Mouse (Mus musculus) left cerebral cortex, adult 18-20 months (tissue): ENCODE results near the gene Slc16a10. TPM values are rescaled to one million over a fixed set of nuclear protein-coding genes. Genes with fewer than 3 reads are reported as not detected.
"Not testable (repeated sequence)": the region's sequence is repeated elsewhere in the genome, so short reads cannot be mapped to it uniquely, and the experiment has no call there.

Source experiments
- DNase-seq, 2 experiments: peaks; one replicate each; pipeline ENCODE4 v3.0.0; 2021 to 2022; ENCODE audit warnings: low spot score in 2 of 2, mixed read lengths in 1 of 2
- total RNA-seq, 2 experiments: library from RNA; stranded (reverse); gene quantifications; 2 replicates each; pipeline ENCODE4 v1.2.3; 2021

The Slc16a10 gene
- total RNA-seq, 2 experiments from 2014 or later = 3.2 to 4.1 TPM

GRCm38 (mm10) chr10:40034956-40035355 lies 107.1 kb downstream of the Slc16a10 start:
- DNase-seq = no peak

- no peak for DNase-seq
Observed at GRCm38 (mm10) chr10:40032897-40033296, 109.2 kb downstream of the Slc16a10 start.

- no peak for DNase-seq
Observed at GRCm38 (mm10) chr10:40030716-40031115, 111.3 kb downstream of the Slc16a10 start.

GRCm38 (mm10) chr10:40029610-40030009 lies 112.4 kb downstream of the Slc16a10 start:
- DNase-seq = no peak

- DNase-seq = no peak
Observed at GRCm38 (mm10) chr10:40028091-40028490, 114.0 kb downstream of the Slc16a10 start.

GRCm38 (mm10) chr10:40026546-40026945 lies 115.5 kb downstream of the Slc16a10 start:
- no peak for DNase-seq

- DNase-seq = no peak
Observed at GRCm38 (mm10) chr10:40025560-40025959, 116.5 kb downstream of the Slc16a10 start.

GRCm38 (mm10) chr10:40024554-40025428 lies 117.3 kb downstream of the Slc16a10 start, which contains the start of gene Mfsd4b1:
Mfsd4b1 (minus strand) TSS chr10:40025268.
- DNase-seq = peak; percentile 88 to 92

- DNase-seq = no peak
Observed at GRCm38 (mm10) chr10:40020401-40020800, 121.7 kb downstream of the Slc16a10 start.

GRCm38 (mm10) chr10:40019492-40019891 lies 122.6 kb downstream of the Slc16a10 start:
- DNase-seq = no peak

GRCm38 (mm10) chr10:40018261-40018860 lies 123.7 kb downstream of the Slc16a10 start:
- DNase-seq = no peak

- DNase-seq = no peak
Observed at GRCm38 (mm10) chr10:40009591-40009990, 132.5 kb downstream of the Slc16a10 start.

GRCm38 (mm10) chr10:40008847-40009246 lies 133.2 kb downstream of the Slc16a10 start:
- not testable (repeated sequence) for DNase-seq

GRCm38 (mm10) chr10:40007953-40008352 lies 134.1 kb downstream of the Slc16a10 start:
- DNase-seq = no peak

- DNase-seq = no peak
Observed at GRCm38 (mm10) chr10:40006963-40007362, 135.1 kb downstream of the Slc16a10 start.

- no peak for DNase-seq
Observed at GRCm38 (mm10) chr10:40000746-40001145, 141.3 kb downstream of the Slc16a10 start.

- DNase-seq = no peak
Observed at GRCm38 (mm10) chr10:39991155-39991554, 150.9 kb downstream of the Slc16a10 start.

- no peak for DNase-seq
Observed at GRCm38 (mm10) chr10:39986466-39986865, 155.6 kb downstream of the Slc16a10 start, which contains the start of gene Mfsd4b5. Mfsd4b5 (minus strand) TSS chr10:39986646.
